Mouse (Mus musculus): ENCODE data around the gene Hnrnpf.

GRCm38 (mm10) chr6:117891369-117892160, 8.6 kb upstream of the Hnrnpf start:
- peak; percentile 1; the same call in 1 of the 2 replicates for TF ChIP-seq POLR2A (IDR thresholded peaks at IDR 0.05; ENCODE audit: borderline replicate concordance, extremely low read depth, low read depth, low read length)
- no peak for TF ChIP-seq CTCF (IDR thresholded peaks at IDR 0.05; ENCODE audit: insufficient read depth, low read length)

All from lung, adult 2 months (tissue).